Mouse (Mus musculus) erythroid progenitor cell, adult 5-6 weeks (primary cell): Measurements from ENCODE around the gene Tm4sf20. TPM values are rescaled to one million over a fixed set of nuclear protein-coding genes. Genes with fewer than 3 reads are reported as not detected.

Source experiments
- ATAC-seq: replicated peaks from 2 replicates; pipeline ENCODE4 v1.8.0; 2016; ENCODE audit warnings: moderate number of reproducible peaks, mild to moderate bottlenecking, moderate TSS enrichment, inconsistent platforms; ENCODE audit not compliant: poor library complexity, low FRiP score, severe bottlenecking
- total RNA-seq, 2 experiments: library from RNA; stranded (forward) in 1 of 2; stranded (reverse) in 1 of 2; fragments of 150-400 nt in 1 of 2; fragments of 186-747, 209-891 nt in 1 of 2; gene quantifications; 2 replicates each; pipeline versions ENCODE4 v1.2.3 to v1.2.4; 2015 to 2017; ENCODE audit warnings: low replicate concordance in 2 of 2

The Tm4sf20 gene
- total RNA-seq, 2 experiments from 2014 or later = not detected

- ATAC-seq = peak; percentile 94
These were observed 43.8 kb downstream of the Tm4sf20 start, which contains the start of gene Mff for GRCm38 (mm10) chr1:82724339-82725025. Gene Mff (plus strand): TSS chr1:82724890.

GRCm38 (mm10) chr1:82717816-82718512 is 50.3 kb downstream of the Tm4sf20 start:
- no peak for ATAC-seq

Other genes starting within 250 kb of the Tm4sf20 start
- gene Col4a4, start 181.6 kb downstream of the Tm4sf20 start, total RNA-seq (2015; ENCODE audit: low replicate concordance) = not detected in 2 replicates
- gene Col4a4, start 181.6 kb downstream of the Tm4sf20 start, total RNA-seq (2017; ENCODE audit: low replicate concordance) = not detected in 2 replicates
- not detected in 2 replicates for gene Col4a3, start 181.5 kb downstream of the Tm4sf20 start, total RNA-seq (2015; ENCODE audit: low replicate concordance)
- gene Col4a3, start 181.5 kb downstream of the Tm4sf20 start, total RNA-seq (2017; ENCODE audit: low replicate concordance) = not detected in 2 replicates
- gene Mff, start 43.6 kb downstream of the Tm4sf20 start, total RNA-seq (2015; ENCODE audit: low replicate concordance) = 137 and 155 TPM in 2 replicates
- gene Mff, start 43.6 kb downstream of the Tm4sf20 start, total RNA-seq (2017; ENCODE audit: low replicate concordance) = 71.2 and 78.5 TPM in 2 replicates
- gene Gm47791, start 2.8 kb upstream of the Tm4sf20 start, total RNA-seq (2015; ENCODE audit: low replicate concordance) = not detected in 2 replicates
- not detected in 2 replicates for gene Gm47791, start 2.8 kb upstream of the Tm4sf20 start, total RNA-seq (2017; ENCODE audit: low replicate concordance)
- gene Agfg1, start 71.0 kb upstream of the Tm4sf20 start, total RNA-seq (2015; ENCODE audit: low replicate concordance) = 24.9 and 33.5 TPM in 2 replicates
- 24.1 and 25.6 TPM in 2 replicates for gene Agfg1, start 71.0 kb upstream of the Tm4sf20 start, total RNA-seq (2017; ENCODE audit: low replicate concordance)
- gene A030005L19Rik, start 144.9 kb upstream of the Tm4sf20 start, total RNA-seq (2015; ENCODE audit: low replicate concordance) = 5.8 TPM in 1 of 2 replicates, not detected in the other
- 1.7 TPM in 1 of 2 replicates, not detected in the other for gene A030005L19Rik, start 144.9 kb upstream of the Tm4sf20 start, total RNA-seq (2017; ENCODE audit: low replicate concordance)
- gene A030014E15Rik, start 156.5 kb upstream of the Tm4sf20 start, total RNA-seq (2015; ENCODE audit: low replicate concordance) = not detected in 2 replicates
- not detected in 2 replicates for gene A030014E15Rik, start 156.5 kb upstream of the Tm4sf20 start, total RNA-seq (2017; ENCODE audit: low replicate concordance)
- gene Gm6217, start 162.9 kb upstream of the Tm4sf20 start, total RNA-seq (2015; ENCODE audit: low replicate concordance) = not detected in 2 replicates
- gene Gm6217, start 162.9 kb upstream of the Tm4sf20 start, total RNA-seq (2017; ENCODE audit: low replicate concordance) = not detected in 2 replicates
- not detected in 2 replicates for gene A030003K21Rik, start 174.9 kb upstream of the Tm4sf20 start, total RNA-seq (2015; ENCODE audit: low replicate concordance)
- gene A030003K21Rik, start 174.9 kb upstream of the Tm4sf20 start, total RNA-seq (2017; ENCODE audit: low replicate concordance) = not detected in 2 replicates
- gene Gm7544, start 187.6 kb upstream of the Tm4sf20 start, total RNA-seq (2015; ENCODE audit: low replicate concordance) = not detected in 2 replicates
- not detected in 2 replicates for gene Gm7544, start 187.6 kb upstream of the Tm4sf20 start, total RNA-seq (2017; ENCODE audit: low replicate concordance)
- gene Gm47955, start 191.8 kb upstream of the Tm4sf20 start, total RNA-seq (2015; ENCODE audit: low replicate concordance) = not detected in 2 replicates
- gene Gm47955, start 191.8 kb upstream of the Tm4sf20 start, total RNA-seq (2017; ENCODE audit: low replicate concordance) = not detected in 2 replicates
- gene Gm47959, start 232.1 kb upstream of the Tm4sf20 start, total RNA-seq (2015; ENCODE audit: low replicate concordance) = not detected in 2 replicates
- gene Gm47959, start 232.1 kb upstream of the Tm4sf20 start, total RNA-seq (2017; ENCODE audit: low replicate concordance) = not detected in 2 replicates